Mouse (Mus musculus) kidney, embryonic 14.5 days (tissue): ENCODE measurements around the gene Cdkal1. TPM values are rescaled to one million over a fixed set of nuclear protein-coding genes. Genes with fewer than 3 reads are reported as not detected.

Experiments used
- ATAC-seq: fragments of 200-750 bp; cut with Nextera tagmentation; 2 replicates; pipeline ENCODE4 v1.8.0; 2017; ENCODE audit warnings: moderate number of reproducible peaks, mild to moderate bottlenecking, moderate TSS enrichment, moderate library complexity; ENCODE audit not compliant: low FRiP score, low TSS enrichment
- H3K27ac ChIP-seq: fragments of 300-500 bp; sonication (generic); 2 replicates; pipeline ENCODE4 v1.5.1; 2014; ENCODE audit warnings: low read depth, mild to moderate bottlenecking, low read length, moderate library complexity, mixed read lengths
- H3K27me3 ChIP-seq: fragments of 300-500 bp; sonication (generic); 2 replicates; pipeline ENCODE4 v1.6.1; 2014; ENCODE audit warnings: mild to moderate bottlenecking, low read length; ENCODE audit not compliant: control insufficient read depth, insufficient read depth
- H3K36me3 ChIP-seq: fragments of 300-500 bp; sonication (generic); 2 replicates; pipeline ENCODE4 v1.6.1; 2014; ENCODE audit warnings: low read length, mixed read lengths; ENCODE audit not compliant: control insufficient read depth, insufficient read depth
- H3K4me1 ChIP-seq: fragments of 300-500 bp; sonication (generic); 2 replicates; pipeline ENCODE4 v1.6.1; 2014; ENCODE audit warnings: low read length, mixed read lengths; ENCODE audit not compliant: control insufficient read depth, insufficient read depth
- H3K4me2 ChIP-seq: fragments of 300-500 bp; sonication (generic); replicated peaks from 2 replicates; pipeline ENCODE4 v1.6.1; 2014; ENCODE audit warnings: low read depth, mild to moderate bottlenecking, low read length
- H3K4me3 ChIP-seq: fragments of 300-500 bp; sonication (generic); 2 replicates; pipeline ENCODE4 v1.5.1; 2014; ENCODE audit warnings: mild to moderate bottlenecking, low read length
- H3K9ac ChIP-seq: fragments of 300-500 bp; sonication (generic); 2 replicates; pipeline ENCODE4 v1.6.1; 2014; ENCODE audit warnings: low read depth, mild to moderate bottlenecking, low read length, moderate library complexity
- H3K9me3 ChIP-seq: fragments of 300-500 bp; sonication (generic); 2 replicates; pipeline ENCODE4 v1.6.1; 2016; ENCODE audit warnings: low read length; ENCODE audit not compliant: control insufficient read depth
- WGBS: fragments of 180-500 bp; shearing (Covaris S2); extraction: QIAGEN DNeasy Blood & Tissue Kit; methylation state at CpG from one replicate; pipeline ENCODE4 v1.1.7; 2014; 5-methylcytosine and 5-hydroxymethylcytosine counted together
- polyA plus RNA-seq: library from polyadenylated mRNA; unstranded; fragments of >200 nt; fragmentation: Nextera tagmentation; extraction: Ambion mirVana; gene quantifications from 2 replicates; pipeline ENCODE4 v1.2.1, GENCODE M21; 2014

The Cdkal1 gene
- polyA plus RNA-seq, 1 experiment from 2014 or later, result 35.9 TPM

GRCm38 (mm10) chr13:29593096-29593495, 262.4 kb downstream of the Cdkal1 start:
- no peak for ATAC-seq
- H3K27ac ChIP-seq, result no peak overlapping the region

GRCm38 (mm10) chr13:29590685-29591084, 264.8 kb downstream of the Cdkal1 start:
- no peak for ATAC-seq
- H3K27me3 ChIP-seq, result no peaks in the 10 kb centered on the region
- peaks cover 5% of the 10 kb centered on the region; the same call in 1 of the 2 replicates for H3K9me3 ChIP-seq
- no peaks in the 10 kb centered on the region for H3K4me1 ChIP-seq
- 93% methylated on average over 5 of the region's 5 CpGs for WGBS
- no peaks in the 10 kb centered on the region for H3K36me3 ChIP-seq
- H3K4me3 ChIP-seq, result no peak overlapping the region
- H3K9ac ChIP-seq, result no peak overlapping the region
- H3K27ac ChIP-seq, result no peak overlapping the region
- H3K4me2 ChIP-seq, result no peak overlapping the region

More at GRCm38 (mm10) chr13:29593096-29593495, 262.4 kb downstream of the Cdkal1 start:
- Histone ChIP-seq H3K36me3 (no peaks in the 10 kb centered on the region), H3K9me3 (peaks cover 5% of the 10 kb centered on the region; the same call in 1 of the 2 replicates), H3K27me3 (no peaks in the 10 kb centered on the region), H3K4me1 (no peaks in the 10 kb centered on the region), H3K9ac (no peak overlapping the region), H3K4me2 (no peak overlapping the region), H3K4me3 (no peak overlapping the region)
- WGBS, result 98% methylated on average over 3 of the region's 3 CpGs

GRCm38 (mm10) chr13:29590164-29590563, 265.3 kb downstream of the Cdkal1 start:
- no peak overlapping the region for H3K27ac ChIP-seq
- 96% methylated on average over 5 of the region's 5 CpGs for WGBS
- H3K36me3 ChIP-seq, result no peaks in the 10 kb centered on the region
- H3K4me2 ChIP-seq, result no peak overlapping the region
- H3K4me1 ChIP-seq, result no peaks in the 10 kb centered on the region
- peaks cover 5% of the 10 kb centered on the region; the same call in 1 of the 2 replicates for H3K9me3 ChIP-seq
- H3K9ac ChIP-seq, result no peak overlapping the region
- H3K4me3 ChIP-seq, result no peak overlapping the region
- H3K27me3 ChIP-seq, result no peaks in the 10 kb centered on the region
- ATAC-seq, result no peak

GRCm38 (mm10) chr13:29588693-29589092, 266.8 kb downstream of the Cdkal1 start:
- H3K4me3 ChIP-seq, result no peak overlapping the region

GRCm38 (mm10) chr13:29581762-29582700, 273.4 kb downstream of the Cdkal1 start:
- Histone ChIP-seq H3K27ac (no peak overlapping the region), H3K27me3 (no peaks in the 10 kb centered on the region), H3K4me1 (no peaks in the 10 kb centered on the region), H3K36me3 (no peaks in the 10 kb centered on the region), H3K4me3 (no peak overlapping the region), H3K9ac (no peak overlapping the region), H3K4me2 (no peak overlapping the region), H3K9me3 (no peaks in the 10 kb centered on the region)
- 0 out of 2 replicates have a peak, but pooled peaks have one; percentile 33 for ATAC-seq
- 66% methylated on average over 9 of the region's 9 CpGs for WGBS

More at GRCm38 (mm10) chr13:29588693-29589092, 266.8 kb downstream of the Cdkal1 start:
- H3K4me1 ChIP-seq, result no peaks in the 10 kb centered on the region
- H3K36me3 ChIP-seq, result no peaks in the 10 kb centered on the region
- ATAC-seq, result no peak
- peaks cover 5% of the 10 kb centered on the region; the same call in 1 of the 2 replicates for H3K9me3 ChIP-seq
- no peak overlapping the region for H3K4me2 ChIP-seq
- no peak overlapping the region for H3K27ac ChIP-seq
- WGBS, result 94% methylated on average over 4 of the region's 4 CpGs
- no peak overlapping the region for H3K9ac ChIP-seq
- H3K27me3 ChIP-seq, result no peaks in the 10 kb centered on the region

GRCm38 (mm10) chr13:29580780-29581179, 274.7 kb downstream of the Cdkal1 start:
- no peaks in the 10 kb centered on the region for H3K27me3 ChIP-seq
- no peak overlapping the region; the same call in 1 of the 2 replicates for H3K27ac ChIP-seq
- H3K36me3 ChIP-seq, result no peaks in the 10 kb centered on the region
- no peak overlapping the region for H3K9ac ChIP-seq
- no peak overlapping the region for H3K4me3 ChIP-seq
- no peak overlapping the region for H3K4me2 ChIP-seq
- WGBS, result 74% methylated on average over 7 of the region's 7 CpGs
- ATAC-seq, result no peak
- H3K4me1 ChIP-seq, result no peaks in the 10 kb centered on the region
- no peaks in the 10 kb centered on the region for H3K9me3 ChIP-seq

- Histone ChIP-seq H3K27me3 (no peaks in the 10 kb centered on the region), H3K9me3 (no peaks in the 10 kb centered on the region), H3K9ac (no peak overlapping the region), H3K4me2 (no peak overlapping the region), H3K4me1 (no peaks in the 10 kb centered on the region), H3K4me3 (no peak overlapping the region), H3K36me3 (no peaks in the 10 kb centered on the region), H3K27ac (no peak overlapping the region)
- 39% methylated on average over 3 of the region's 3 CpGs for WGBS
- ATAC-seq, result no peak
Measured at GRCm38 (mm10) chr13:29580009-29580408, 275.5 kb downstream of the Cdkal1 start.

- Histone ChIP-seq H3K9ac (no peak overlapping the region), H3K4me3 (no peak overlapping the region), H3K9me3 (no peaks in the 10 kb centered on the region), H3K4me2 (no peak overlapping the region), H3K27ac (no peak overlapping the region), H3K36me3 (no peaks in the 10 kb centered on the region), H3K4me1 (no peaks in the 10 kb centered on the region), H3K27me3 (no peaks in the 10 kb centered on the region)
- WGBS, result 95% methylated on average over 3 of the region's 3 CpGs
- ATAC-seq, result no peak
Measured at GRCm38 (mm10) chr13:29578621-29579020, 276.9 kb downstream of the Cdkal1 start.

GRCm38 (mm10) chr13:29574784-29575183, 280.7 kb downstream of the Cdkal1 start:
- ATAC-seq, result no peak
- Histone ChIP-seq H3K9me3 (no peaks in the 10 kb centered on the region), H3K9ac (no peak overlapping the region), H3K27me3 (no peaks in the 10 kb centered on the region), H3K27ac (no peak overlapping the region), H3K36me3 (no peaks in the 10 kb centered on the region), H3K4me1 (no peaks in the 10 kb centered on the region), H3K4me3 (no peak overlapping the region), H3K4me2 (no peak overlapping the region)
- WGBS, result 67% methylated on average over 1 of the region's 1 CpGs
